Mouse (Mus musculus) liver, postnatal 0 days (tissue): ENCODE results near the gene Peli2. TPM values are rescaled to one million over a fixed set of nuclear protein-coding genes. Genes with fewer than 3 reads are reported as not detected.
A peak's percentile ranks its signal among the peaks of the same experiment; 100 is the strongest.

Experiments used
- ATAC-seq: fragments of 200-750 bp; cut with Nextera tagmentation; 2 replicates; pipeline ENCODE4 v1.8.0; 2017; ENCODE audit warnings: mild to moderate bottlenecking, moderate library complexity
- DNase-seq: peaks from one replicate; pipeline ENCODE4 v3.0.0-alpha.2; 2016
- H3K27ac ChIP-seq: fragments of 300-500 bp; sonication (generic); 2 replicates; pipeline ENCODE4 v1.5.1; 2014; ENCODE audit warnings: antibody characterized with exemption, moderate library complexity, mild to moderate bottlenecking, low read depth
- H3K27me3 ChIP-seq: fragments of 300-500 bp; sonication (generic); 2 replicates; pipeline ENCODE4 v1.6.1; 2014; ENCODE audit warnings: low read length, control low read depth, mixed read lengths; ENCODE audit not compliant: insufficient read depth
- H3K36me3 ChIP-seq: fragments of 300-500 bp; sonication (generic); replicated peaks from 2 replicates; pipeline ENCODE4 v1.6.1; 2014; ENCODE audit warnings: mild to moderate bottlenecking, control low read depth, low read length, moderate library complexity, mixed read lengths; ENCODE audit not compliant: insufficient read depth
- H3K4me1 ChIP-seq: fragments of 300-500 bp; sonication (generic); 2 replicates; pipeline ENCODE4 v1.6.1; 2014; ENCODE audit warnings: antibody characterized with exemption, mild to moderate bottlenecking, control low read depth; ENCODE audit not compliant: insufficient read depth
- H3K4me2 ChIP-seq: fragments of 300-500 bp; sonication (generic); 2 replicates; pipeline ENCODE4 v1.6.1; 2014; ENCODE audit warnings: low read depth, mild to moderate bottlenecking, low read length, moderate library complexity, mixed read lengths
- H3K4me3 ChIP-seq: fragments of 300-500 bp; sonication (generic); 2 replicates; pipeline ENCODE4 v1.5.1; 2014; ENCODE audit warnings: low read depth, low read length
- H3K9ac ChIP-seq: fragments of 300-500 bp; sonication (generic); replicated peaks from 2 replicates; pipeline ENCODE4 v1.6.1; 2014; ENCODE audit warnings: mild to moderate bottlenecking, moderate library complexity
- H3K9me3 ChIP-seq: fragments of 300-500 bp; sonication (generic); 2 replicates; pipeline ENCODE4 v1.6.1; 2016; ENCODE audit warnings: mild to moderate bottlenecking, control low read depth, low read length, mixed read lengths
- CTCF ChIP-seq: sonication (generic); IDR thresholded peaks from 2 replicates; pipeline ENCODE4 v1.5.1; 2016; ENCODE audit warnings: antibody characterized with exemption, low read depth
- EP300 ChIP-seq: IDR thresholded peaks from 2 replicates; pipeline ENCODE4 v1.6.1; 2016; ENCODE audit warnings: antibody characterized with exemption, low read depth, mild to moderate bottlenecking
- WGBS: fragments of 180-500 bp; shearing (Covaris S2); extraction: QIAGEN DNeasy Blood & Tissue Kit; methylation state at CpG from one replicate; pipeline ENCODE4 v1.1.7; 2014; ENCODE audit not compliant: insufficient replicate concordance; 5-methylcytosine and 5-hydroxymethylcytosine counted together
- polyA plus RNA-seq: library from polyadenylated mRNA; unstranded; fragments of >200 nt; fragmentation: Nextera tagmentation; extraction: Ambion mirVana; gene quantifications from 2 replicates; pipeline ENCODE4 v1.2.1, GENCODE M21; 2015

Peli2 gene
- polyA plus RNA-seq, 1 experiment from 2014 or later: 1.5 TPM

DNA sequence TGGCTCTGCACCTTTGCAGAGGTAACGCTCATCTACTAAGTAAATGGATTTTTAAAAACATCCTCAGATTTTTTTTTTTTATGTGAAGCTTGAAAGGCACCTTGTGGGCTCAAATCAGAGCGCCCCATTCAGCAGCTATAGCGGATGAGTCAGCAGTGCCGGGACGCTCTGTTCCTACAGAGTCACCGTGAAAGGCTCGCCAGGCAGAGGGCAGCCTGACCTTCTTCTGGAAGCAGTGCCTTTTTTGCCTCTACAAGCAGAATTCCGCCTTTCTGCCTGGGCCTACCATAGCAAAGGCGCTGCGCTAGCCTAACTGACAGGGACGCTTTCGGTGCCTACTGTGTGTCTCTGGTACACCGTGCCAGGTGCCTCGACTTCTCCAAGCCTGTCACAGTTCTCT is 41.8 kb downstream of the Peli2 start:
- DNase-seq (no peak), ATAC-seq (no peak)
- WGBS: 77% methylated on average over 14 of the region's 14 CpGs
- TF ChIP-seq EP300 (no peak), CTCF (no peak)
- Histone ChIP-seq H3K4me1 (no peaks in the 10 kb centered on the region), H3K4me3 (no peak overlapping the region), H3K27me3 (no peaks in the 10 kb centered on the region), H3K9ac (no peak overlapping the region), H3K36me3 (no peaks in the 10 kb centered on the region), H3K9me3 (0 out of 2 replicates have a peak, but pooled peaks cover 2% of the 10 kb centered on the region), H3K4me2 (no peak overlapping the region), H3K27ac (no peak overlapping the region)

DNA sequence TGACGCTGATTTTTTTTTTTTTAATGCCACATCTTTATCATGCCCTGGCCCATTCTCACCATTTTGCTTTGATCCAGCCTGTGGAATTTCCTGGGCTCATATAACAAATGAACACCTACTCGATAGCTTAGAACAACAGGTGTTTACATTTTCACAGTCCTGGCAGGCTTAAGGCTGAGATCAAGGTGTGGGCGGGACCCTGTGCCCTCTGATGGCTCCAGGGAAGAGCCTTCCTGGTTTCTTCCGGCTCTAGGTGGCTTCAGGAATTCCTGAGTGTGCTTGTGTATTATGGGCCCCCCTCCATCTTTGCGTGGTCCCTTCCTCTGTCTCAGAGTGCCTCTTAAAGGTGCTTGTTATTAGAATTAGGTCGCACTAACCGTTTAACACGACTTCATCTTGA is 44.3 kb downstream of the Peli2 start:
- WGBS: 63% methylated on average over 8 of the region's 8 CpGs

DNA sequence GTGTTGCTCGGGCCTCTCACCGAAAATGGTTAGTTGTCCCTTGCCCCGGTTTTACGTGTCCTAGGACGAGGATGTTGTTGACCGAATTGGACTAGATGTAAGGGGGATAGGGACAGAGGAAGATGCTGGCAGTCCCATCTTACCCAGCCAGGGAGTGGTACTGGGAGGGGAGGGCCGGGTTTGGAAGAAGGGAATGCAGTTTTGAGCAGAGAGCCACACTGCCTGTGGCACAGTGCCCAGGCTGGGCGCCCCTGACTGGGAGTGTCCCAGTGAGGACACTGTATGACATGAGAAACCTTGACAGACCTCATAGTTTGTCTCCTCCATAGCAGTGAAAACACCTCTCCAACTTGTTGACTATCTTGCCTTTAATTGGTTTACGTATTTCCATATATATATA is 45.8 kb downstream of the Peli2 start:
- Histone ChIP-seq H3K4me1 (no peaks in the 10 kb centered on the region), H3K9me3 (no peaks in the 10 kb centered on the region), H3K27me3 (no peaks in the 10 kb centered on the region), H3K9ac (no peak overlapping the region), H3K4me3 (no peak overlapping the region), H3K27ac (no peak overlapping the region), H3K4me2 (no peak overlapping the region), H3K36me3 (no peaks in the 10 kb centered on the region)
- 75% methylated on average over 9 of the region's 9 CpGs for WGBS
- no peak for DNase-seq
- TF ChIP-seq CTCF: no peak
- no peak for ATAC-seq

More for the DNA sequence above, 44.3 kb downstream of the Peli2 start:
- TF ChIP-seq EP300 (no peak), CTCF (no peak)
- DNase-seq (no peak), ATAC-seq (no peak)
- Histone ChIP-seq H3K27ac (no peak overlapping the region), H3K36me3 (no peaks in the 10 kb centered on the region), H3K27me3 (no peaks in the 10 kb centered on the region), H3K4me1 (no peaks in the 10 kb centered on the region), H3K4me3 (no peak overlapping the region), H3K4me2 (no peak overlapping the region), H3K9ac (no peak overlapping the region), H3K9me3 (0 out of 2 replicates have a peak, but pooled peaks cover 2% of the 10 kb centered on the region)

DNA sequence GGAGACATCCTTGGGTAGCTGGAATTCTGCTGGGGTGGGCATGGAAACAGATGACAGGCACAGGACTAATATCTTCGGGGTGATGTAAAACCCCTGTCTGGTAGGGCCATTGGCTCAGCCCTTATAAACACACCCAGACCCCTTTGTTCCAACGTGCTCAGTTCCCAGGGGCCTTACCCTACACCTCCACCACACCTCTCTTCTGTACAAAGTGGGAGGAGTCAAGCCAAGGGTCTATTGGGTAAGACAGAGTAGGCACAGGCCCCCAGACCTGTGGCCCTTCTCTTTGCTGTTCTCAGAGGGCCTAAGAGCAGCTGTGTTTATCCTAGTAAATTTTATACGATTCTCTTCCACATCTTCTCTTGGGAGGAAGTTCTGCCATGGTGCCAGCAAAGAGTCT is 46.4 kb downstream of the Peli2 start:
- Histone ChIP-seq H3K9me3 (no peaks in the 10 kb centered on the region), H3K4me3 (no peak overlapping the region), H3K27ac (no peak overlapping the region), H3K9ac (no peak overlapping the region), H3K4me2 (no peak overlapping the region), H3K36me3 (no peaks in the 10 kb centered on the region), H3K27me3 (no peaks in the 10 kb centered on the region), H3K4me1 (no peaks in the 10 kb centered on the region)
- 60% methylated on average over 3 of the region's 3 CpGs for WGBS
- peak; percentile 4 for DNase-seq
- TF ChIP-seq CTCF (no peak), EP300 (no peak)
- no peak for ATAC-seq

DNA sequence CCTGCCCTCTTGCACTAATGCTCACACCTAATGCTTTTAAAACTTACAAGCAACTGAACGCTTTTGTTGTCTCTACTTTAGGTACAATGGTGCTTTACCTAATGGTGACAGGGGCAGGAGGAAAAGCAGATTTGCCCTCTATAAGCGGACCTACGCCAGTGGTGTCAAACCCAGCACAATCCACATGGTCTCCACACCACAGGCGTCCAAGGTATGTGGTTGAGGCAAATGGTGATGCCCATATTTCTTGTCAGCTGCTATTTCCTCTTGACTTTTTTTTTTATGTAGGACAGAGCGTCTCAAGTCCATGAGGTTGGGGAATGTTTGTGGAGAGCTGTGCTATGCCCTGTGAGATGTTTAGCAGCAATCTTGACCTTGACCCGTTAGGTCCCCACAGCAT is 47.5 kb downstream of the Peli2 start:
- WGBS: 76% methylated on average over 6 of the region's 6 CpGs
- TF ChIP-seq CTCF (no peak), EP300 (no peak)
- Histone ChIP-seq H3K4me3 (no peak overlapping the region), H3K9me3 (no peaks in the 10 kb centered on the region), H3K27me3 (no peaks in the 10 kb centered on the region), H3K4me2 (no peak overlapping the region), H3K4me1 (no peaks in the 10 kb centered on the region), H3K36me3 (no peaks in the 10 kb centered on the region), H3K9ac (no peak overlapping the region), H3K27ac (no peak overlapping the region)
- no peak for ATAC-seq
- DNase-seq: no peak

DNA sequence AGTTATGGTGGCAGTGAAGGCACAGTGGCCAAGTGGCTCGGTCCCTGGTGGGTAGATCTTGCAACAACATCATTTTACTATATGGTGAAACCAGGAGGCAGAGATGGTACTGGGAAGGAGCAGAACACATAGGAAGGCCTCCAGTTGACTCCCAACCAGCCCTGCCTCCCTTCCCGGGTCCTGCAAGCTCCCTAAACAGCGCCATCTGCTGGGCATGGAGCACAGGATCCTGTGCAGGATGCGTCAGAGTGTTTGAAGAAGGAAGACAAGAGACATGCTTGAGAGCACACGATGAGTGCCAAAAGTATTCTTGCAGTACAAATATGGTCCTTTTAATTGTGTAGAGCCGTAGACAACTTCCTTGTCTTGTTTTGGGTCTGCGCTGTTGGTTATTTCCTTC is 49.3 kb downstream of the Peli2 start:
- H3K27me3 ChIP-seq: no peaks in the 10 kb centered on the region
- WGBS: 54% methylated on average over 7 of the region's 7 CpGs
- H3K4me3 ChIP-seq: no peak overlapping the region
- H3K27ac ChIP-seq: no peak overlapping the region
- H3K4me1 ChIP-seq: no peaks in the 10 kb centered on the region
- H3K9me3 ChIP-seq: no peaks in the 10 kb centered on the region
- peak; percentile 61 for DNase-seq
- ATAC-seq: no peak
- peak; percentile 74 for TF ChIP-seq CTCF
- no peak for TF ChIP-seq EP300
- no peak overlapping the region for H3K9ac ChIP-seq
- H3K36me3 ChIP-seq: no peaks in the 10 kb centered on the region
- no peak overlapping the region for H3K4me2 ChIP-seq

DNA sequence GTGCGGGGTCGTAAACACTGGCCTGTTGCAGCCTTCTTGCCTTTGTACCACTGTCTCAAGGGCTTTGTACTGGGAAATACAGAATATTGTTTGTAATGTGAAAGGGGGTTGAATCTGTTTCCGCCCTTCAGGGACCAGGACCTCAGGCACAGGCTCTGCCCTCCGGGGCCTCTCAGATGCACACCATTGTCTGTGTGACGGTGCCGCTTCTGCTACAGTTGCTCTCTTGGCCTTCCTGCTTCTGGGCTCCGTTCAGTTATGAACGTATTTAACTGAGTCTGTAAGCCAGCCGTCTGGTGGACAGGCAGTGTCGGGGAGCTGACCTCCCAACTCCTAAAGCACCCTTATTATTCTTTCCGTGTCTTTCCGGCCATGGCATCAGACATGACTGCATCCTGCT is 50.6 kb downstream of the Peli2 start:
- H3K27ac ChIP-seq: no peak overlapping the region
- no peaks in the 10 kb centered on the region for H3K9me3 ChIP-seq
- no peak overlapping the region for H3K4me2 ChIP-seq
- no peaks in the 10 kb centered on the region for H3K27me3 ChIP-seq
- no peak for DNase-seq
- TF ChIP-seq EP300 (no peak), CTCF (no peak)
- ATAC-seq: no peak
- WGBS: 76% methylated on average over 12 of the region's 12 CpGs
- H3K4me3 ChIP-seq: no peak overlapping the region
- no peaks in the 10 kb centered on the region for H3K36me3 ChIP-seq
- no peak overlapping the region for H3K9ac ChIP-seq
- no peaks in the 10 kb centered on the region for H3K4me1 ChIP-seq
